Mouse (Mus musculus) lung, postnatal 36 days (tissue): ENCODE measurements at regions not wholly inside any gene's neighbourhood (a gene's known extent, or its start where the extent isn't known, plus 50 kb on each side); places are given as distances from the start of the nearest gene placed in this dataset.
A peak's percentile ranks its signal among the peaks of the same experiment; 100 is the strongest.

Source experiments
- DNase-seq: peaks from one replicate; pipeline ENCODE4 v3.0.0; 2022; ENCODE audit warnings: mixed read lengths

GRCm38 (mm10) chr12:14088960-14089359 lies 62.9 kb downstream of the Fam84a start:
- no peak for DNase-seq

- no peak for DNase-seq
Measured at GRCm38 (mm10) chr12:14082771-14083170, 69.1 kb downstream of the Fam84a start.

- no peak for DNase-seq
Measured at GRCm38 (mm10) chr12:14079892-14080291, 72.0 kb downstream of the Fam84a start.

GRCm38 (mm10) chr12:14069049-14069448 lies 82.8 kb downstream of the Fam84a start:
- peak; percentile 33 for DNase-seq

GRCm38 (mm10) chr12:14065401-14065800 lies 86.5 kb downstream of the Fam84a start:
- peak; percentile 9 for DNase-seq

- DNase-seq, result no peak
Measured at GRCm38 (mm10) chr12:14063276-14063675, 88.6 kb downstream of the Fam84a start.

- no peak for DNase-seq
Measured at GRCm38 (mm10) chr12:14056116-14056515, 95.7 kb downstream of the Fam84a start.

GRCm38 (mm10) chr12:14032363-14032762 lies 119.5 kb downstream of the Fam84a start:
- no peak for DNase-seq

- DNase-seq, result peak; percentile 47
Measured at GRCm38 (mm10) chr12:14015271-14015670, 136.6 kb downstream of the Fam84a start.

GRCm38 (mm10) chr12:14005991-14006390 lies 145.9 kb downstream of the Fam84a start:
- no peak for DNase-seq

GRCm38 (mm10) chr12:14001672-14002071 lies 150.2 kb downstream of the Fam84a start:
- DNase-seq, result no peak

- no peak for DNase-seq
Measured at GRCm38 (mm10) chr12:13984396-13984776, 167.5 kb downstream of the Fam84a start.

- peak; percentile 30 for DNase-seq
Measured at GRCm38 (mm10) chr12:13983631-13984395, 168.0 kb downstream of the Fam84a start.

GRCm38 (mm10) chr12:13964537-13964936 lies 187.3 kb downstream of the Fam84a start:
- no peak for DNase-seq

- no peak for DNase-seq
Measured at GRCm38 (mm10) chr12:13939494-13939893, 212.4 kb downstream of the Fam84a start.

GRCm38 (mm10) chr12:13921066-13921465 lies 230.8 kb downstream of the Fam84a start:
- no peak for DNase-seq

GRCm38 (mm10) chr12:13883317-13883716 lies 268.5 kb downstream of the Fam84a start:
- DNase-seq, result no peak

- DNase-seq, result no peak
Measured at GRCm38 (mm10) chr12:13869161-13869560, 282.7 kb downstream of the Fam84a start.

- DNase-seq, result no peak
Measured at GRCm38 (mm10) chr12:13861226-13861625, 290.6 kb downstream of the Fam84a start.

GRCm38 (mm10) chr12:13844532-13845485 lies 307.0 kb downstream of the Fam84a start:
- DNase-seq, result peak; percentile 34

- no peak for DNase-seq
Measured at GRCm38 (mm10) chr12:13843423-13844080, 308.3 kb downstream of the Fam84a start.

GRCm38 (mm10) chr12:13841238-13841637 lies 310.6 kb downstream of the Fam84a start:
- no peak for DNase-seq

- DNase-seq, result no peak
Measured at GRCm38 (mm10) chr12:13834723-13835122, 317.1 kb downstream of the Fam84a start.
